Mouse (Mus musculus) layer of hippocampus, adult 9-11 months (tissue): ENCODE results near the gene Gm49355.
"Not testable (repeated sequence)": the region's sequence is repeated elsewhere in the genome, so short reads cannot be mapped to it uniquely, and the experiment has no call there.

Experiments used
- DNase-seq: peaks from one replicate; pipeline ENCODE4 v3.0.0; 2022

Gm49355 gene

GRCm38 (mm10) chr14:12283641-12284040 lies at the start of gene Gm49355:
Gene Gm49355, plus strand, starts transcription at chr14:12283976.
- no peak for DNase-seq

- no peak for DNase-seq
Observed at GRCm38 (mm10) chr14:12243726-12244125, 40.0 kb upstream of the Gm49355 start.

GRCm38 (mm10) chr14:12276031-12276430 lies 7.7 kb upstream of the Gm49355 start:
- DNase-seq = no peak

- peak; percentile 89 for DNase-seq
Observed at GRCm38 (mm10) chr14:12284141-12284912, 551 bp downstream of the Gm49355 start, which contains the start of gene 3830406C13Rik. Gene 3830406C13Rik, plus strand, starts transcription at chr14:12284173.

GRCm38 (mm10) chr14:12289747-12290146 lies 6.0 kb downstream of the Gm49355 start:
- not testable (repeated sequence) for DNase-seq

GRCm38 (mm10) chr14:12296391-12296790 lies 12.6 kb downstream of the Gm49355 start:
- peak; percentile 86 for DNase-seq

GRCm38 (mm10) chr14:12299171-12299570 lies 15.4 kb downstream of the Gm49355 start:
- DNase-seq = no peak

- no peak for DNase-seq
Observed at GRCm38 (mm10) chr14:12299654-12300053, 15.9 kb downstream of the Gm49355 start.

- no peak for DNase-seq
Observed at GRCm38 (mm10) chr14:12300275-12300674, 16.5 kb downstream of the Gm49355 start.

- no peak for DNase-seq
Observed at GRCm38 (mm10) chr14:12300677-12301076, 16.9 kb downstream of the Gm49355 start.

GRCm38 (mm10) chr14:12303106-12303505 lies 19.3 kb downstream of the Gm49355 start:
- no peak for DNase-seq

- no peak for DNase-seq
Observed at GRCm38 (mm10) chr14:12333622-12334021, 49.8 kb downstream of the Gm49355 start.

GRCm38 (mm10) chr14:12334925-12335324 lies 51.1 kb downstream of the Gm49355 start:
- peak; percentile 25 for DNase-seq

- peak; percentile 59 for DNase-seq
Observed at GRCm38 (mm10) chr14:12337421-12337997, 53.7 kb downstream of the Gm49355 start.

- peak; percentile 55 for DNase-seq
Observed at GRCm38 (mm10) chr14:12337998-12338809, 54.4 kb downstream of the Gm49355 start.

- no peak for DNase-seq
Observed at GRCm38 (mm10) chr14:12338811-12339565, 55.2 kb downstream of the Gm49355 start.

- DNase-seq = peak; percentile 15
Observed at GRCm38 (mm10) chr14:12340238-12341074, 56.7 kb downstream of the Gm49355 start.

- DNase-seq = peak; percentile 15
Observed at GRCm38 (mm10) chr14:12341075-12341788, 57.5 kb downstream of the Gm49355 start.

- DNase-seq = no peak
Observed at GRCm38 (mm10) chr14:12341789-12342457, 58.1 kb downstream of the Gm49355 start.

- DNase-seq = no peak
Observed at GRCm38 (mm10) chr14:12342458-12343131, 58.8 kb downstream of the Gm49355 start.
